Mouse (Mus musculus) lung, postnatal 0 days (tissue): ENCODE data around the gene Sdhaf2.

ENCODE experiments used
- CTCF ChIP-seq: IDR thresholded peaks from 2 replicates; pipeline ENCODE4 v1.5.1; 2016; ENCODE audit warnings: antibody characterized with exemption, mild to moderate bottlenecking
- EP300 ChIP-seq: IDR thresholded peaks from 2 replicates; pipeline ENCODE4 v1.6.1; 2016; ENCODE audit warnings: antibody characterized with exemption, mild to moderate bottlenecking, control low read depth

- no peak for TF ChIP-seq EP300
- no peak for TF ChIP-seq CTCF
Measured at GRCm38 (mm10) chr19:10562351-10562750, 36.4 kb upstream of the Sdhaf2 start.
